Mouse (Mus musculus): Measurements from ENCODE around the gene Gm7954.
"Not testable (repeated sequence)": the region's sequence is repeated elsewhere in the genome, so short reads cannot be mapped to it uniquely, and the experiment has no call there.

Gm7954 gene

DNA sequence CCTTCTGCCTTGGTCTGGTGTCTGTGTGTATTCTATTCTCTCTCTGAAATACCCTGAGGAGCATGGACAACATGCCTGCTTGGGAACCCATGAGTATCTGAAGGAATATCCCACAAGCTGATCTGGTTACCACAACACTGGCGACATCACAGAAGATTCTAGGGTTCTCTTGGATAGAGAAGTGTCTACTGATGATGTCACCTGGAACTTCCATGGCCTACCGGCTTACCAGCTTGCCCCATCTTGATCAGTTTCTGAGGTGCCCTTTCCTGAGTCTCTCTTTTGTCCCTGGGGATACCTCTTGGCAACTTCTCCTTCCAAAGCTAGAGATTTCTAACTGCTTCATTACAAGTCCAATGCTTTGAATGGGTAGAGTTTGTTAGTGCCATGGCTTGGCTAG, at the start of gene Gm7954:
Gm7954 (minus strand) TSS at position 101 of the 400 bp plus-strand sequence.
- DNase-seq: not testable (repeated sequence)

DNA sequence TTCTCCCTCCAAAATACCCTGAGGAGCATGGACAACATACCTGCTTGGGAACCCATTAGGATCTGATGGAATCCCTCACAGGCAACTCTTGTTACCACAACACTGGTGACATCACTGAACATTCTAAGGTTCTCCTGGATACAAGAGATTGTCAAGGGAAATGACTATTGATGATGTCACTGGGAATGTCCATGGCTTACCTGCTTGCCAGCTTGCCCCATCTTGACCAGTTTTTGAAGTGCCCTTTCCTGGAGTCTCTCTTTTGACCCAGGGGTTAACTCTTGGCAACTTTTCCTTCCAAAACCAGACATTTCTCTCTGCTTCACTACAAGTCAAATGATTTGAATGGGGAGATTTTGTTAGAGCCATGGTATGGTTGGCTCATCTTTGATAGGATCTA, 36.1 kb upstream of the Gm7954 start, which contains the start of gene Gm3486:
Gm3486 (minus strand) TSS at position 101 of the 400 bp plus-strand sequence.
- not testable (repeated sequence) for DNase-seq

DNA sequence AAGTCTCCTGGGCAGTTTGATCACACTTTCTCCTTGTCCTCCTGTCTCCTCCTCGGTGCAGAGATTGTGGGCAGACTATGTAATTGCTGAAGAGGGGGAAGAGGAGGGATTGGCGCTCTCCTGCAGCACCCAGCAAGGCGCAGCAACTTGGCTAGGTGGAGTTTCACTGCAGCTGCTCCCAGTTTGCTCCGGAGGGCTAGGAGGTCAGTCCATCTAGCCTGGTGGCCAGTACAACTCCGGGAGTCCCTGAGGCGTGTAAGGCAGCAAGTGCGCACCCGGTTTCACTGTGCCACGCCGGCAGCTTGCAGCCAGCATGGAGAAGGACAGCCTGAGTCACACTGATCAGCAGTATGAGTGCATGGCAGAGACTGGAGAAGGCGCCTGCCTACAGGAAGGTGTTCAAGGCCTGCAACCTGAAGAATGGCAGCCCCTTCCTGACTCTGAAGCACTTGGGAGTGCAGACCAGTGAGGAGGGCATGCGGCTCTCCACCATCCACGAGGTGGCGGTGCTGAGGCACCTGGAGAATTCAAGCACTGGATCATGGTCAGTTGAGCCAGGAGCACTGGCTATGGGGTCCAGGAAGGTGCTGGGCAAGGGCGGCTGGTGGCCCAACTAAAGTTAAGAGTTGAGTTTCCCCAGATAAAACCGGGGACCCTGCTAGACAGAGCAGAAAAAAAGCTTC, 27.8 kb downstream of the Gm7954 start:
- DNase-seq: peak; percentile 7 to 54

DNA sequence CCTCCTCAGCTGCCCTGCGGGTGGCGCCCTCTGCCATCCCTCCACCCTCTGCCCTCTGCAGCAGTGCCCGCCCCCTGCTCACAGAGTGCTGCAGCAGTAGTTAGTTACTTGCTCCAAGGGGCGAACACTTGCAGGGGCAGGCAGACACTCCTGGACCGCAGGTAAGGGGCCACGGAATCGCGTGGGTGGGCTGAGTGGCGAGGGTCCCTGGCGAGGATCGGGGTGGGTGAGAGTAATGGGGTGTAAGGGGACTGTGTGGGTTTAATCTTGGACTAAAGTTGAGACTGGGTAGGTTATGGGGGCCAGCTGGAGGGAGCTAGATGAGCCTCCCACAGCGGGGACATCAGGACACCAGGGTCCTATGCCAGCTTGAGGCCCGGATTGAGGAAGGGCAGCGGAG, 28.6 kb downstream of the Gm7954 start:
- not testable (repeated sequence) for DNase-seq

DNA sequence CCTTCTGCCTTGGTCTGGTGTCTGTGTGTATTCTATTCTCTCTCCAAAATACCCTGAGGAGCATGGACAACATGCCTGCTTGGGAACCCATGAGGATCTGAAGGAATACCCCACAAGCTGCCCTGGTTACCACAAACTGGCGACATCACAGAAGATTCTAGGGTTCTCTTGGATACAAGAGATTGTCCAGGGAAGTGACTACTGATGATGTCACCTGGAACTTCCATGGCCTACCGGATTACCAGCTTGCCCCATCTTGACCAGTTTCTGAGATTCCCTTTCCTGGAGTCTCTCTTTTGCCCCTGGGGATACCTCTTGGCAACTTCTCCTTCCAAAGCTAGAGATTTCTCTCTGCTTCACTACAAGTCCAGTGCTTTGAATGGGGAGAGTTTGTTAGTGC, 45.1 kb downstream of the Gm7954 start, which contains the start of gene Gm6482:
Gm6482 (minus strand) TSS at position 101 of the 400 bp plus-strand sequence.
- not testable (repeated sequence) for DNase-seq
